Mouse (Mus musculus) heart, embryonic 13.5 days (tissue): Measurements from ENCODE around the gene Polh. TPM values are rescaled to one million over a fixed set of nuclear protein-coding genes. Genes with fewer than 3 reads are reported as not detected.

Experiments
- ATAC-seq: fragments of 200-750 bp; cut with Nextera tagmentation; 2 replicates; pipeline ENCODE4 v1.8.0; 2017; ENCODE audit warnings: moderate TSS enrichment; ENCODE audit not compliant: insufficient number of reproducible peaks, low FRiP score, low TSS enrichment; ENCODE audit errors: extremely low read depth
- H3K27ac ChIP-seq: fragments of 300-500 bp; sonication (generic); replicated peaks from 2 replicates; pipeline ENCODE4 v1.5.1; 2015; ENCODE audit warnings: moderate library complexity, mild to moderate bottlenecking, inconsistent platforms
- H3K27me3 ChIP-seq: fragments of 300-500 bp; sonication (generic); replicated peaks from 2 replicates; pipeline ENCODE4 v1.6.1; 2015; ENCODE audit warnings: mild to moderate bottlenecking, inconsistent platforms
- H3K36me3 ChIP-seq: fragments of 300-500 bp; sonication (generic); 2 replicates; pipeline ENCODE4 v1.6.1; 2015; ENCODE audit warnings: mild to moderate bottlenecking, inconsistent platforms
- H3K4me1 ChIP-seq: fragments of 300-500 bp; sonication (generic); 2 replicates; pipeline ENCODE4 v1.6.1; 2015; ENCODE audit warnings: inconsistent platforms
- H3K4me2 ChIP-seq: fragments of 300-500 bp; sonication (generic); 2 replicates; pipeline ENCODE4 v1.6.1; 2015; ENCODE audit warnings: inconsistent platforms, mild to moderate bottlenecking, moderate library complexity
- H3K4me3 ChIP-seq: fragments of 300-500 bp; sonication (generic); 2 replicates; pipeline ENCODE4 v1.5.1; 2015; ENCODE audit warnings: moderate library complexity, mild to moderate bottlenecking, inconsistent platforms
- H3K9ac ChIP-seq: fragments of 300-500 bp; sonication (generic); 2 replicates; pipeline ENCODE4 v1.6.1; 2015; ENCODE audit warnings: inconsistent platforms, mild to moderate bottlenecking, moderate library complexity
- H3K9me3 ChIP-seq: fragments of 300-500 bp; sonication (generic); 2 replicates; pipeline ENCODE4 v1.6.1; 2016; ENCODE audit warnings: inconsistent platforms
- WGBS: fragments of 180-500 bp; shearing (Covaris S2); methylation state at CpG from one replicate; pipeline ENCODE4 v1.1.7; 2015; ENCODE audit warnings: mixed read lengths; 5-methylcytosine and 5-hydroxymethylcytosine counted together
- polyA plus RNA-seq: library from polyadenylated mRNA; unstranded; fragments of >200 nt; fragmentation: Nextera tagmentation; extraction: Ambion mirVana; gene quantifications from 2 replicates; pipeline ENCODE4 v1.2.1, GENCODE M21; 2015

The Polh gene
- polyA plus RNA-seq, 1 experiment from 2014 or later: 9.6 TPM

DNA sequence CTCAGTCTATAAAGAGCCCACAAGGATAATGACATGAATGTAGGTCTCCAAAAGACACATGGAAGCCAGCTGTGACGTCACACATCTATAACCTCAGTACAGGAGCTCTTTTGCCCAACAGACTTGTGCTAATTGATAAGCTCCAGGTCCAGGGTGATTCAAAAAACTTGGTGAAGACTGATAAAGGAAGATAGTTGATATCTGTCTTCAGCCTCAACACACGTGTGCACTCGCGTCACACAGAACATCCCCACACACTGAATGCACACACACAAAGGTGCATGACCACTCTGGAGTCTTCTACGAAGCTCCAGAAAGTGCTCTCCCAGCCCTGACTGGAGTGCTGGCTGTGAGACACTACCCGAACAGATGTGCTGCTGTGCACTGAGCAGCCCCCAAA lies 34.6 kb upstream of the Polh start:
- no peak for ATAC-seq
- H3K4me2 ChIP-seq: no peak overlapping the region
- H3K4me3 ChIP-seq: no peak overlapping the region
- peaks cover 27% of the 10 kb centered on the region for H3K4me1 ChIP-seq
- H3K36me3 ChIP-seq: peaks cover 87% of the 10 kb centered on the region
- no peaks in the 10 kb centered on the region for H3K9me3 ChIP-seq
- H3K9ac ChIP-seq: no peak overlapping the region
- WGBS: 83% methylated on average over 6 of the region's 6 CpGs
- peaks cover 12% of the 10 kb centered on the region; the same call in 1 of the 2 replicates for H3K27me3 ChIP-seq
- H3K27ac ChIP-seq: no peak overlapping the region

DNA sequence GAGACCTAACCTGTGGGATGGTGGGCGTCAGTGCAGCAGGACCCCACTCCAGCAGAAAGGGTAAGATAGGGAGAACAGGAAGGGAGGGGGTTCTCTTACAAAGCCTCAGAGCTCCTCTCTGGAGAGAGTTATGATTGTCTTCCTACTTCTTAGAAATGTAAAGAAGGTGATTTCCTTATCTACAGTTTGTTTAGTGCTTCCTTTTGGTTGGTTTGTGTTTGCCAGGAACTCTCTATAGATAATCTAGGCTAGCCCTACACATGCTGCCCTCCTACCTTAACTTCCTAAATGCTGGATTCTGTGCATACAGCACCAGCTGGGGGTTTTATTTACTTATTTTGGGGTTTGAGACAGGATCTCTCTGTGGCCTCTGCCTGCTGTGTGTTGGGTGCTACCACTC lies 33.6 kb upstream of the Polh start:
- peaks cover 12% of the 10 kb centered on the region; the same call in 1 of the 2 replicates for H3K27me3 ChIP-seq
- no peak overlapping the region for H3K4me3 ChIP-seq
- no peak overlapping the region for H3K9ac ChIP-seq
- no peak overlapping the region for H3K27ac ChIP-seq
- no peak for ATAC-seq
- H3K36me3 ChIP-seq: peaks cover 87% of the 10 kb centered on the region
- WGBS: 77% methylated on average over 1 of the region's 1 CpGs
- peaks cover 25% of the 10 kb centered on the region for H3K4me1 ChIP-seq
- no peak overlapping the region for H3K4me2 ChIP-seq
- no peaks in the 10 kb centered on the region for H3K9me3 ChIP-seq

DNA sequence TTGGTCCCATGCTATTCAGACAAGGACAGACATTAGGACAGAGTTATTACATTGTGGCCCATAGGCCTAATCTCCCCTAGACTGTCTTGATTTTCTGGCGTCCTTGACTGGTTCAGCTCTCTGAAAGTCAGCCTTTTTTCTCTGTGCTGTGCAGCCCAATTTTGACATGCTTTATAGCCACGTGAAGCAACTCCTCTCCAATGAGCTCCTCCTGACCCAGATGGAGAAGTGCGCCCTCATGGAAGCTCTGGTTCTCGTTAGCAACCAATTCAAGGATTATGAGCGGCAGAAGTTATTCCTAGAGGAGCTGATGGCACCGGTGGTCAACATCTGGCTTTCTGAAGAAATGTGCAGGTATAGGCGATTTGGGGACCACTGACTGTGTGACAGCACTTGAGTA lies 25.1 kb upstream of the Polh start:
- no peak for ATAC-seq
- H3K27ac ChIP-seq: no peak overlapping the region
- H3K4me2 ChIP-seq: no peak overlapping the region
- WGBS: 86% methylated on average over 7 of the region's 7 CpGs
- no peaks in the 10 kb centered on the region for H3K27me3 ChIP-seq
- no peak overlapping the region for H3K9ac ChIP-seq
- H3K4me1 ChIP-seq: no peaks in the 10 kb centered on the region
- H3K9me3 ChIP-seq: no peaks in the 10 kb centered on the region
- peaks cover 99% of the 10 kb centered on the region for H3K36me3 ChIP-seq
- H3K4me3 ChIP-seq: no peak overlapping the region

DNA sequence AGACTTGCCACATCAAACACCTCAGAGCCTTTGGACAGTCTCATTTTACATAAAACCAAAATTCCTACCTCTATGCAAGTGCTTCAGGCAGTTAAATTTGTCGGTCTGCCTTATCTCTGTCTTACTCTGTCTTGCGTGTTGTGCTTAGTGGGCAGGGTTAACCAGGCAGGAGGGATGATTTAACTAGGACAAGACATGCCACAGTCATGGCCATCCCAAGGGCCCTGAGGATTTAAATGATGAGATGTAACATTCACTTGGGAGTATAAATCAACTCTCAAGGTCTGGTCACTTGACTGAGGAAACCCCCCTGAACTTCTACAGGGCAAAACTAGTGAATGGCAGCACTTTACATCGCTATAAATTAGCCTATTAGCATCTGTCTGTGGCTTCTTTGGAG lies 19.2 kb upstream of the Polh start:
- H3K36me3 ChIP-seq: peaks cover 100% of the 10 kb centered on the region
- no peak overlapping the region for H3K4me3 ChIP-seq
- no peaks in the 10 kb centered on the region for H3K9me3 ChIP-seq
- H3K4me1 ChIP-seq: no peaks in the 10 kb centered on the region
- no peaks in the 10 kb centered on the region for H3K27me3 ChIP-seq
- no peak overlapping the region for H3K9ac ChIP-seq
- H3K27ac ChIP-seq: no peak overlapping the region
- H3K4me2 ChIP-seq: no peak overlapping the region
- 71% methylated on average over 3 of the region's 3 CpGs for WGBS
- no peak for ATAC-seq

DNA sequence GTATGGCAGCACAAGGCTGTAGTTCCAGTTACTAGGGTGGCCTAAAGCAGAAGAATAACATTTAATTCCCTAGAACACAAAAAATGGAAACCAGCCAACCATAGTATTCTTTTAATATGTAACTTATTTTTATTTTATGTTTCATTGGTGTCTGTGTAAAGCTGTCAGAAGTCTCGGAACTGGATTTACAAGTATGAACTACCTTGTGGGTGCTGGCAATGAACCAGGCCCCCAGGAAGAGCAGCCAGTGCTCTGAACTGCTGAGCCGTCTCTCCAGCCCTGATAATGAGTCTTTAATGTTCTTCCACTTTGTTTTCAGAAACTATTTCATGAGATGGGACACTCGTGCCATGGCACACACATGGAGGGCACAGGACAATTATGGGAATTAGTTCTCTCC lies 8.1 kb upstream of the Polh start:
- Histone ChIP-seq H3K27me3 (no peaks in the 10 kb centered on the region), H3K4me2 (no peak overlapping the region), H3K9ac (no peak overlapping the region), H3K36me3 (peaks cover 98% of the 10 kb centered on the region), H3K4me1 (no peaks in the 10 kb centered on the region), H3K4me3 (no peak overlapping the region), H3K9me3 (no peaks in the 10 kb centered on the region), H3K27ac (no peak overlapping the region)
- ATAC-seq: no peak
- 86% methylated on average over 3 of the region's 3 CpGs for WGBS

DNA sequence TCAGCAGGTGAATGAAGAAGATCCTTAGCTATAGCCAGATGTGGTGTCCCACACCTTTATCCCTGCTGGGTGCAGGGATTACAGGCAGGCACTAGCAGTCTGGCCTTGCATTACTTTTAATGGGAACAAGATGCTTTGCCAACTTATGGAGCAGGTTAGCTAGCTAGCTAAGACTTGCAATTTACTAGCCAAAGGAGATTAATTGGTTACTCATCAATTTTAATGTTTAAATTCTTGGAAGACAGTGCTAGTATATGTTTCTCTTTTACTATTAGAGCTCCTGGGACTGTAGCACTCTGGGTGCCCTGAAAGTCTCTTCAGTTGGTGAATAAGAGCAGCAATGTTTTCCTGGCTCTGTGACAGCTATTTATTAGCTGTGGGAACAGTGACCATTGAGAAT lies 4.2 kb upstream of the Polh start:
- Histone ChIP-seq H3K4me1 (peaks cover 15% of the 10 kb centered on the region), H3K27me3 (no peaks in the 10 kb centered on the region), H3K9me3 (no peaks in the 10 kb centered on the region), H3K9ac (no peak overlapping the region), H3K36me3 (peaks cover 71% of the 10 kb centered on the region), H3K4me3 (no peak overlapping the region), H3K27ac (no peak overlapping the region), H3K4me2 (no peak overlapping the region)
- no peak for ATAC-seq

DNA sequence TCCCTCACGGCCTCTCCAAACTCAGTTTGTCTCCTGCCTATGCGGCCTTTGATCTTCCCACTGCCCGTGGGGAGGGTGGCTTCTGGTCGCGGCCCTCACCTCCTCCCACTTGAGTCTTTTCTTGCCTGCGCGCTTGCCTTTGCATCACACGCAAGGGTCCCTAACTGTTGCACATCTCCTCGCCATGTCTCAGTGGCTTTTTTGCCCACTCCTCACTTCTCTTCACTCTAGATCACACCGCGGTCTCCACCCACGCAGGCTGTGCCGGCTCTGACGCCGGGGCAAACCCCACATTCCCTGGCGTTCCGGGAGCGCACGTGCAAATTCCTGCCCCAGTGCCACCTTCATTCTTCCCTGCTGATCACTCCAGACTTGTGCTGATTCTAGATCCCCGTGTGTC lies 633 bp upstream of the Polh start:
- Histone ChIP-seq H3K4me1 (peaks cover 31% of the 10 kb centered on the region), H3K9me3 (no peaks in the 10 kb centered on the region), H3K4me2 (peak overlapping the region; percentile 86), H3K4me3 (peak overlapping the region; percentile 79), H3K9ac (peak overlapping the region; percentile 88), H3K27me3 (no peaks in the 10 kb centered on the region), H3K36me3 (peaks cover 56% of the 10 kb centered on the region), H3K27ac (peak overlapping the region; percentile 73)
- ATAC-seq: no peak; the same call in 1 of the 2 replicates
- WGBS: under 1% methylated on average over 20 of the region's 20 CpGs

DNA sequence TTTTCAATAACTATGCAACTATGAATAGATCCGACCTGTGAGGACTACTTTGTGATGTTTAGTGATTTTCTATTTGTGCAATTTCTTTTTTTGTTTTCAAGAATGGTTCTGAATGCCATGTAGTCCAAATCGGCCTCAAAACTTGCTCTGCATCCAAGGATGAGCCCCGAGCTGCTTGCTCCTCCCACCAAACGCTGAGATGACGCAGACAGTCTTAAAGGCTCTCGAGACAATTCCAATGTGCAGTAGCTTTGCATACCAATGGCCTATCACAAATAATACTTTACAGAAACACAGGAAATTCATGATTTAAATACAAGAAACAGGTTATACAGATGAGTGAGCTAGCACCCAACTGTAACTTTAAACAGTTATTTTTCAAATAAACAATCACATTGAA lies 1.3 kb downstream of the Polh start:
- no peak for ATAC-seq
- H3K27me3 ChIP-seq: no peaks in the 10 kb centered on the region
- peak overlapping the region; percentile 79 for H3K4me3 ChIP-seq
- peaks cover 31% of the 10 kb centered on the region for H3K4me1 ChIP-seq
- H3K9me3 ChIP-seq: no peaks in the 10 kb centered on the region
- H3K36me3 ChIP-seq: peaks cover 56% of the 10 kb centered on the region
- H3K4me2 ChIP-seq: peak overlapping the region; percentile 86
- whole genome bisulfite sequencing: 66% methylated on average over 6 of the region's 6 CpGs
- H3K9ac ChIP-seq: peak overlapping the region; percentile 90
- no peak overlapping the region for H3K27ac ChIP-seq

DNA sequence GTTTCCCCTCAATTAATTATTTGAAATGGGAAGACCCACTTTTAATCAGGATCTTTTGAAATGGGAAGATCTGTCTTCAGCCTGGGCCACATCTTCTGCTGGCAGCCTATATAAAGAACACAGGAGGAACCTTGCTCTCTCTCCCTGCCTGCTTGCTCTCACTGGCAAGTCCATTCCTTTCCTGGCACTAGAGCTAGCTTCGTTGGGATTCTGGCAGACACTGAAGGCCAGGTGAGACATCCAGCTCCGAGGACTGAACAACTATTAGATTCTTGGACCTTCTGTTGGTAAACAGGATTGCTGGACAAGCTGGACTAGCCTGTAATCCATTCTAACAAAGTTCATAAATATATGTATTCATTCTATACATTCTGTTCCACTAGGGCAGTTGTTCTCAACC lies 13.6 kb downstream of the Polh start:
- Histone ChIP-seq H3K9me3 (no peaks in the 10 kb centered on the region), H3K27me3 (no peaks in the 10 kb centered on the region), H3K9ac (no peak overlapping the region), H3K4me1 (no peaks in the 10 kb centered on the region), H3K36me3 (peaks cover 97% of the 10 kb centered on the region), H3K4me2 (no peak overlapping the region), H3K27ac (no peak overlapping the region), H3K4me3 (no peak overlapping the region)
- 93% methylated on average over 2 of the region's 2 CpGs for WGBS
- ATAC-seq: no peak

DNA sequence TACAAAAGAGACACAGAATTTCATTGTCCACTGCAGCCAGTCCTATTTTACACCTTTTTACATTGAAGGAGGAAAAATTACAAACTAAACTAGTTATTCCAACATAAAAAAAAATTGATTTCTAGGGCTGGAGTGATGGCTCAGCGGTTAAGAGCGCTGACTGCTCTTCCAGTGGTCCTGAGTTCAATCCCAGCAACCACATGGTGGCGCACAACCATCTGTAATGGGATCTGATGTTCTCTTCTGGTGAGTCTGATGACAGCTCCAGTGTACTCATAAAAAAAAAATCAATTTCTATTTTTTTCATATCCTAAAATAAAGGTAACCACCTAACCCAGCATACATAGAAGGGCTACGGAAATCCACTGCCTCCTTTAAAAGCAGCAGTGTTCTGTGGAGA lies 20.2 kb downstream of the Polh start:
- Histone ChIP-seq H3K9me3 (no peaks in the 10 kb centered on the region), H3K9ac (no peak overlapping the region), H3K27me3 (no peaks in the 10 kb centered on the region), H3K36me3 (peaks cover 100% of the 10 kb centered on the region), H3K4me1 (no peaks in the 10 kb centered on the region), H3K27ac (no peak overlapping the region), H3K4me3 (no peak overlapping the region), H3K4me2 (no peak overlapping the region)
- no peak for ATAC-seq
- WGBS: 88% methylated on average over 4 of the region's 4 CpGs

DNA sequence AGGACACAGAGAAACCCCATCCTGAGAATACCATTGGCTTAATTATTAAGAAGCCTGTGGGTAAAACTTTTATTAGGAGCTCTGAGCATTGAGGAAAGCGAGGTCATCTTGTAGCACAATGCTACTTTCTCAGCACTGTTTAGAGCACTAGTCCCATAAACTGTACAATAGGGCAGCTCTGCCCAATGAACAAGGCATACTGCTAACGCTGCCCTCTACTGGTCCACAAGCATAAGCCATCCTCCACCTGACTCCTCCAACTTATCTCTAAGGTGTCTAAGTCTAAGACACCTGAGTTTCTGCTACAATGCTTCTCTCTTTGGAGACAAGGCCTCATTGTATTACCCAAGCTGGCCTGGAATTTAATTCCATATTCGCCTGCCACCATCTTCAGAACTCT lies 31.9 kb downstream of the Polh start:
- 74% methylated on average over 3 of the region's 3 CpGs for WGBS
- no peak overlapping the region for H3K9ac ChIP-seq
- no peak overlapping the region for H3K4me3 ChIP-seq
- peaks cover 25% of the 10 kb centered on the region for H3K4me1 ChIP-seq
- no peak overlapping the region for H3K27ac ChIP-seq
- H3K9me3 ChIP-seq: no peaks in the 10 kb centered on the region
- no peaks in the 10 kb centered on the region for H3K27me3 ChIP-seq
- ATAC-seq: no peak
- peaks cover 95% of the 10 kb centered on the region for H3K36me3 ChIP-seq
- H3K4me2 ChIP-seq: no peak overlapping the region

DNA sequence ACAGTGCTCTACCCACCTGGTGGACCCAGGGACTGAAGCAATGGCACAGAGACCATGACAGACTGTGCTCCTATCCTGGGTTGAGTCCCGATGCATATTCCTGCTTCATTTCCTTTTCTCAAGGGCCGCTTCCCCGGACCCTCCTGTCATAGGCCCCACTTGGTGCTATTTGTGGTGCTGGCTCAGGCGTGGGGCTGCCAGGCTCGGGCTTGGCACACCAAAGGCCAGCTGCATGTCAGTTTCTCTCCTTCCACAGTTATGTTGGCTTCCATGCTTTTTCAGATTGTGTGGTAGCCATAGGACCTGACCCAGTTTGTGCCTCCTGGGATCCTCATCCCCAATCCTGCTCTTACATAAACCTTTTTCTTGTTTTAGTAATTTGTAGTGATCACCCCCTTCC lies 33.7 kb downstream of the Polh start:
- Histone ChIP-seq H3K4me1 (peaks cover 25% of the 10 kb centered on the region), H3K9me3 (no peaks in the 10 kb centered on the region), H3K27ac (peak overlapping the region; percentile 29; the same call in 1 of the 2 replicates), H3K27me3 (no peaks in the 10 kb centered on the region), H3K9ac (no peak overlapping the region), H3K4me2 (no peak overlapping the region), H3K4me3 (no peak overlapping the region), H3K36me3 (peaks cover 97% of the 10 kb centered on the region)
- ATAC-seq: no peak
- WGBS: 77% methylated on average over 5 of the region's 5 CpGs
